Mouse (Mus musculus) liver, embryonic 14.5 days (tissue): ENCODE measurements around the gene 4930402H24Rik. TPM values are rescaled to one million over a fixed set of nuclear protein-coding genes. Genes with fewer than 3 reads are reported as not detected.
A peak's percentile ranks its signal among the peaks of the same experiment; 100 is the strongest.

Experiments used
- ATAC-seq: fragments of 200-750 bp; cut with Nextera tagmentation; 2 replicates; pipeline ENCODE4 v1.8.0; 2017; ENCODE audit warnings: moderate number of reproducible peaks, mild to moderate bottlenecking, moderate library complexity; ENCODE audit not compliant: insufficient read depth
- DNase-seq, 3 experiments: peaks; one replicate each; pipeline ENCODE4 v3.0.0-alpha.2; 2012 to 2013; ENCODE audit warnings: low read depth in 3 of 3, low spot score in 3 of 3
- H3K27ac ChIP-seq: fragments of 300-500 bp; sonication (generic); 2 replicates; pipeline ENCODE4 v1.5.1; 2014; ENCODE audit warnings: moderate library complexity, mild to moderate bottlenecking, control low read depth, inconsistent platforms
- H3K27me3 ChIP-seq: fragments of 300-500 bp; sonication (generic); 2 replicates; pipeline ENCODE4 v1.6.1; 2014; ENCODE audit warnings: mild to moderate bottlenecking, low read length, moderate library complexity; ENCODE audit not compliant: control insufficient read depth, insufficient read depth
- H3K36me3 ChIP-seq: fragments of 300-500 bp; sonication (generic); replicated peaks from 2 replicates; pipeline ENCODE4 v1.6.1; 2014; ENCODE audit warnings: low read depth; ENCODE audit not compliant: control insufficient read depth, insufficient read depth
- H3K4me1 ChIP-seq, 2 experiments: fragments of 200-500 bp in 1 of 2; fragments of 300-500 bp in 1 of 2; sonication (generic) in 1 of 2; replicated peaks; 2 replicates each; pipeline ENCODE4 v1.6.1; 2012 to 2014; ENCODE audit warnings: antibody characterized with exemption in 1 of 2, inconsistent platforms in 1 of 2, low read length in 1 of 2; ENCODE audit not compliant: control insufficient read depth in 2 of 2, insufficient read depth in 2 of 2
- H3K4me2 ChIP-seq: fragments of 300-500 bp; sonication (generic); 2 replicates; pipeline ENCODE4 v1.6.1; 2014; ENCODE audit warnings: low read depth, mild to moderate bottlenecking, control low read depth, moderate library complexity
- H3K4me3 ChIP-seq, 2 experiments: fragments of 200-500 bp in 1 of 2; fragments of 300-500 bp in 1 of 2; sonication (generic) in 1 of 2; 2 replicates each; pipeline ENCODE4 v1.5.1; 2012 to 2014; ENCODE audit warnings: low read depth in 2 of 2, low read length in 2 of 2, mild to moderate bottlenecking in 2 of 2, control low read depth in 1 of 2, inconsistent platforms in 1 of 2, moderate library complexity in 1 of 2; ENCODE audit not compliant: insufficient read depth in 1 of 2
- H3K9ac ChIP-seq: fragments of 300-500 bp; sonication (generic); replicated peaks from 2 replicates; pipeline ENCODE4 v1.6.1; 2014; ENCODE audit warnings: mild to moderate bottlenecking, control low read depth, moderate library complexity
- H3K9me3 ChIP-seq: fragments of 300-500 bp; sonication (generic); 2 replicates; pipeline ENCODE4 v1.6.1; 2016; ENCODE audit warnings: low read length, mixed read lengths; ENCODE audit not compliant: control insufficient read depth
- CTCF ChIP-seq: IDR thresholded peaks from 2 replicates; pipeline ENCODE4 v1.5.1; 2016; ENCODE audit warnings: antibody characterized with exemption, low read depth, control low read depth
- EP300 ChIP-seq: IDR thresholded peaks from 2 replicates; pipeline ENCODE4 v1.6.1; 2016; ENCODE audit warnings: antibody characterized with exemption, low read depth
- WGBS: fragments of 180-500 bp; shearing (Covaris S2); extraction: QIAGEN DNeasy Blood & Tissue Kit; methylation state at CpG from one replicate; pipeline ENCODE4 v1.1.7; 2014; ENCODE audit not compliant: insufficient replicate concordance; 5-methylcytosine and 5-hydroxymethylcytosine counted together
- polyA plus RNA-seq, 2 experiments: library from polyadenylated mRNA; depleted of rRNA in 1 of 2; stranded (reverse) in 1 of 2; unstranded in 1 of 2; fragments of >200 nt; fragmentation: Nextera tagmentation in 1 of 2; extraction: Ambion mirVana in 1 of 2; gene quantifications; 2 replicates each; pipeline versions ENCODE4 v1.2.1 to v1.2.3; 2012 to 2014

4930402H24Rik gene
- polyA plus RNA-seq, 2 experiments = 4.4 to 6.9 TPM

- Histone ChIP-seq H3K36me3 (no peaks in the 10 kb centered on the region; the same call in 1 of the 2 replicates), H3K9ac (no peak overlapping the region), H3K27ac (no peak overlapping the region), H3K4me1 (no peaks in the 10 kb centered on the region), H3K4me2 (no peak overlapping the region), H3K4me3 (no peak overlapping the region), H3K27me3 (no peaks in the 10 kb centered on the region), H3K9me3 (no peaks in the 10 kb centered on the region)
- WGBS = 72% methylated on average over 6 of the region's 6 CpGs
- no peak for DNase-seq
- no peak for TF ChIP-seq CTCF
- TF ChIP-seq EP300 = no peak
- no peak for ATAC-seq
Observed at GRCm38 (mm10) chr2:130738019-130738418, 168.2 kb downstream of the 4930402H24Rik start.

GRCm38 (mm10) chr2:130735281-130735680, 170.9 kb downstream of the 4930402H24Rik start:
- WGBS = 74% methylated on average over 5 of the region's 5 CpGs
- Histone ChIP-seq H3K9ac (no peak overlapping the region), H3K36me3 (no peaks in the 10 kb centered on the region; the same call in 1 of the 2 replicates), H3K4me3 (no peak overlapping the region), H3K27ac (no peak overlapping the region), H3K9me3 (no peaks in the 10 kb centered on the region), H3K4me2 (no peak overlapping the region), H3K27me3 (no peaks in the 10 kb centered on the region), H3K4me1 (no peaks in the 10 kb centered on the region)
- no peak for ATAC-seq
- DNase-seq = no peak
- TF ChIP-seq EP300 (no peak), CTCF (no peak)

- ATAC-seq (no peak), DNase-seq (no peak)
- TF ChIP-seq EP300 = no peak
- TF ChIP-seq CTCF = no peak
- Histone ChIP-seq H3K4me2 (no peak overlapping the region), H3K36me3 (peaks cover 3% of the 10 kb centered on the region; the same call in 1 of the 2 replicates), H3K4me3 (no peak overlapping the region), H3K9ac (no peak overlapping the region), H3K4me1 (no peaks in the 10 kb centered on the region), H3K9me3 (no peaks in the 10 kb centered on the region), H3K27ac (no peak overlapping the region), H3K27me3 (no peaks in the 10 kb centered on the region)
- 67% methylated on average over 3 of the region's 3 CpGs for WGBS
Observed at GRCm38 (mm10) chr2:130733444-130733843, 172.8 kb downstream of the 4930402H24Rik start.

GRCm38 (mm10) chr2:130731855-130732254, 174.4 kb downstream of the 4930402H24Rik start:
- no peak for ATAC-seq
- no peak overlapping the region for H3K27ac ChIP-seq
- H3K9me3 ChIP-seq = no peaks in the 10 kb centered on the region
- H3K4me1 ChIP-seq = no peaks in the 10 kb centered on the region
- H3K9ac ChIP-seq = no peak overlapping the region
- H3K36me3 ChIP-seq = peaks cover 3% of the 10 kb centered on the region; the same call in 1 of the 2 replicates
- WGBS = 59% methylated on average over 5 of the region's 5 CpGs
- no peaks in the 10 kb centered on the region for H3K27me3 ChIP-seq
- H3K4me3 ChIP-seq = no peak overlapping the region
- TF ChIP-seq CTCF (no peak), EP300 (no peak)
- DNase-seq = no peak
- no peak overlapping the region for H3K4me2 ChIP-seq

- Histone ChIP-seq H3K9ac (no peak overlapping the region), H3K27ac (no peak overlapping the region), H3K36me3 (peaks cover 3% of the 10 kb centered on the region; the same call in 1 of the 2 replicates), H3K9me3 (no peaks in the 10 kb centered on the region), H3K4me3 (no peak overlapping the region), H3K4me1 (no peaks in the 10 kb centered on the region), H3K27me3 (no peaks in the 10 kb centered on the region), H3K4me2 (no peak overlapping the region)
- WGBS = 65% methylated on average over 9 of the region's 9 CpGs
- DNase-seq (peak in 1 of 3 experiments; percentile 14), ATAC-seq (no peak)
- no peak for TF ChIP-seq EP300
- TF ChIP-seq CTCF = no peak
Observed at GRCm38 (mm10) chr2:130730746-130731145, 175.5 kb downstream of the 4930402H24Rik start.
